Mouse (Mus musculus) CD8-positive naive resting alpha-beta T cell, adult 57 days (primary cell): Measurements from ENCODE around the gene Ilf3. TPM values are rescaled to one million over a fixed set of nuclear protein-coding genes. Genes with fewer than 3 reads are reported as not detected.

Experiments
- total RNA-seq: library from RNA; stranded (reverse); gene quantifications from one replicate; pipeline ENCODE4 v1.2.4, GENCODE M21; 2023

Gene Ilf3
- total RNA-seq, result 101 TPM

GRCm38 (mm10) chr9:21367357-21368111, at the start of gene Ilf3:
Gene Ilf3, plus strand, starts transcription at chr9:21367871.

GRCm38 (mm10) chr9:21320619-21321512, 46.8 kb upstream of the Ilf3 start, which contains the start of gene Slc44a2:
Gene Slc44a2, plus strand, starts transcription at chr9:21320698.

GRCm38 (mm10) chr9:21411669-21412550, 44.2 kb downstream of the Ilf3 start, which contains the start of gene Qtrt1:
Gene Qtrt1, plus strand, starts transcription at chr9:21411837.

GRCm38 (mm10) chr9:21424631-21425555, 57.2 kb downstream of the Ilf3 start, which contains the start of gene Dnm2:
Gene Dnm2, plus strand, starts transcription at chr9:21424908.

Other genes with a start within 250 kb of the Ilf3 start
- 48.3 TPM for gene Tyk2, start 236.6 kb upstream of the Ilf3 start, total RNA-seq
- gene Cdc37, start 217.9 kb upstream of the Ilf3 start, total RNA-seq, result 131 TPM
- 0.92 TPM for gene Pde4a, start 202.2 kb upstream of the Ilf3 start, total RNA-seq
- 37.0 TPM for gene Keap1, start 128.5 kb upstream of the Ilf3 start, total RNA-seq
- not detected for gene S1pr5, start 119.4 kb upstream of the Ilf3 start, total RNA-seq
- gene Atg4d, start 102.6 kb upstream of the Ilf3 start, total RNA-seq, result 56.6 TPM
- gene Kri1, start 79.9 kb upstream of the Ilf3 start, total RNA-seq, result 126 TPM
- 54.8 TPM for gene Cdkn2d, start 76.5 kb upstream of the Ilf3 start, total RNA-seq
- 4.0 TPM for gene Ap1m2, start 55.5 kb upstream of the Ilf3 start, total RNA-seq
- 390 TPM for gene Slc44a2, start 47.2 kb upstream of the Ilf3 start, total RNA-seq
- gene Qtrt1, start 44.0 kb downstream of the Ilf3 start, total RNA-seq, result 79.3 TPM
- 352 TPM for gene Dnm2, start 57.0 kb downstream of the Ilf3 start, total RNA-seq
- gene Tmed1, start 142.4 kb downstream of the Ilf3 start, total RNA-seq, result 3.1 TPM
- gene AB124611, start 158.3 kb downstream of the Ilf3 start, total RNA-seq, result 98.0 TPM
- 73.5 TPM for gene Carm1, start 179.0 kb downstream of the Ilf3 start, total RNA-seq
- gene Timm29, start 224.9 kb downstream of the Ilf3 start, total RNA-seq, result 26.6 TPM
- 8.5 TPM for gene Yipf2, start 225.0 kb downstream of the Ilf3 start, total RNA-seq
- 87.8 TPM for gene Smarca4, start 248.3 kb downstream of the Ilf3 start, total RNA-seq